Mouse (Mus musculus): ENCODE results near the gene Fndc3b. TPM values are rescaled to one million over a fixed set of nuclear protein-coding genes. Genes with fewer than 3 reads are reported as not detected.

Gene Fndc3b
- polyA plus RNA-seq, 1 experiment: 7.1 TPM

- Histone ChIP-seq H3K4me3 (ENCODE audit: insufficient read depth, low read length) (no peak overlapping the region), H3K4me1 (ENCODE audit: control insufficient read depth, insufficient read depth, low read length) (no peaks in the 10 kb centered on the region), H3K27ac (ENCODE audit: insufficient read depth, low read length) (no peak overlapping the region)
- TF ChIP-seq CTCF (IDR thresholded peaks at IDR 0.05; ENCODE audit: extremely low read depth, insufficient read depth, low read length): no peak
- no peak for TF ChIP-seq POLR2A (IDR thresholded peaks at IDR 0.05; ENCODE audit: extremely low read depth, insufficient read depth, low read length)
Observed at GRCm38 (mm10) chr3:27616421-27617236, 94.5 kb downstream of the Fndc3b start.

- Histone ChIP-seq H3K4me1 (ENCODE audit: control insufficient read depth, insufficient read depth, low read length) (no peaks in the 10 kb centered on the region), H3K4me3 (ENCODE audit: insufficient read depth, low read length) (no peak overlapping the region), H3K27ac (ENCODE audit: insufficient read depth, low read length) (no peak overlapping the region)
- TF ChIP-seq CTCF (IDR thresholded peaks at IDR 0.05; ENCODE audit: extremely low read depth, insufficient read depth, low read length) (no peak), POLR2A (IDR thresholded peaks at IDR 0.05; ENCODE audit: extremely low read depth, insufficient read depth, low read length) (no peak)
Observed at GRCm38 (mm10) chr3:27615479-27615878, 95.6 kb downstream of the Fndc3b start.

DNA sequence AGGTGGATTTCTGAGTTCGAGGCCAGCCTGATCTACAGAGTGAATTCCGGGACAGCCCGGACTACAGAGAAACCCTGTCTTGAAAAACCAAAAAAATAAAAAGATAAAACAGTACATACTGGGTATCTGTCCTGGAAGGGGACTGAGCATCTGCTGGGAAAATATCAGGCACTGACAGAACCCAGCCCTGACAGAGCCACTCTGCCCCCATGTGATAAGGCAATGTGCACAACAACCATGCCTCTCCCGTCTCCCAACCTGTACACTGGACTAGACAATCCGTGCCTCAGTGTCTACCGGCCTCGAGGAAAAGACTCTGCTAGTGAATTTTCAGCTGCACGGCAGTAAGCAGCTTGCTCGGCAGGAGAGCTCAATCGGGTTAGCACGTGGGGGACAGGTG is 97.3 kb downstream of the Fndc3b start:
- Histone ChIP-seq H3K27ac (ENCODE audit: insufficient read depth, low read length) (no peak overlapping the region), H3K4me3 (ENCODE audit: insufficient read depth, low read length) (no peak overlapping the region), H3K4me1 (ENCODE audit: control insufficient read depth, insufficient read depth, low read length) (no peaks in the 10 kb centered on the region)
- no peak for TF ChIP-seq CTCF (IDR thresholded peaks at IDR 0.05; ENCODE audit: extremely low read depth, insufficient read depth, low read length)
- TF ChIP-seq POLR2A (IDR thresholded peaks at IDR 0.05; ENCODE audit: extremely low read depth, insufficient read depth, low read length): no peak

DNA sequence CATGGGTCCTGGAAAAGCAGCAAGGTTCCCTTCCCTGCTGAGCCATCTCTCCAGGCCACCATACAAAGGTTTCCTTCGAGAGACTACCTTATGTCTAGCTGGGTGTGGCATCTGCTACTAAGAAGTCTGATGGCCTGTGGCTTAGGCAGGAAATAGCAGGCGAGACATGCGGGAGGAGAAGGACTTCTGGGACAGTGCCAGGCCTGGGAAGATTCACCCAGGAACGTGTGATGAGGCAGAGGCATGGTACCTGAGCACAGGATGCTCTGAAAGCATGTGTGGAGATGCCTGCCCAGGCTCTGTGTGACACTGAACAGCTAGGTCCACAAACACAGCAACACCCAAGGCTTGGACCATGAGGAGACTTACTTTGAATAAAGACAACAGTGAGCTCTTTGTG is 98.1 kb downstream of the Fndc3b start:
- H3K27ac ChIP-seq (ENCODE audit: insufficient read depth, low read length): no peak overlapping the region
- H3K4me1 ChIP-seq (ENCODE audit: control insufficient read depth, insufficient read depth, low read length): peaks cover 4% of the 10 kb centered on the region
- TF ChIP-seq POLR2A (IDR thresholded peaks at IDR 0.05; ENCODE audit: extremely low read depth, insufficient read depth, low read length): no peak
- no peak for TF ChIP-seq CTCF (IDR thresholded peaks at IDR 0.05; ENCODE audit: extremely low read depth, insufficient read depth, low read length)
- H3K4me3 ChIP-seq (ENCODE audit: insufficient read depth, low read length): no peak overlapping the region

GRCm38 (mm10) chr3:27611986-27612385 is 99.1 kb downstream of the Fndc3b start:
- Histone ChIP-seq H3K4me3 (ENCODE audit: insufficient read depth, low read length) (no peak overlapping the region), H3K4me1 (ENCODE audit: control insufficient read depth, insufficient read depth, low read length) (peaks cover 10% of the 10 kb centered on the region), H3K27ac (ENCODE audit: insufficient read depth, low read length) (no peak overlapping the region)
- TF ChIP-seq CTCF (IDR thresholded peaks at IDR 0.05; ENCODE audit: extremely low read depth, insufficient read depth, low read length) (no peak), POLR2A (IDR thresholded peaks at IDR 0.05; ENCODE audit: extremely low read depth, insufficient read depth, low read length) (no peak)

DNA sequence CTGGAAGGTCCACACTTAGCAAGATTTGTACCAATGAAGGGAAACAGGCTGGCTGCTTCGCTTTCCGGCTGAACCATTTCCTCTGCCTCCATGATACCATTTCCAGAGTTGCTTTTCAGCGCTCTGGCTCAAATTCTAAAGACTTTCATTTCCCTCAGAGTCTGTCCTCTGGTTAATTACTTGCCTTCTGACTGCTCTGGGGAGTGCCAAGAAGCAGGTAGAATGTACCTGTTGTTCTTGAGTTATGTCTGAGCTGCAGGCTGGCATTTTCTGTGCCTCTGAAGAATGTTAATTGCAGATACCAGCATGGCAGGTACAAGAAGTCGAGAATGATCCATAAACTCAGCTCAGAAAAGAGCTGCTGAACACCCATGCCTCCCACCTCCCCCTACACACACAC is 100.6 kb downstream of the Fndc3b start:
- no peak overlapping the region for H3K4me3 ChIP-seq (ENCODE audit: insufficient read depth, low read length)
- H3K4me1 ChIP-seq (ENCODE audit: control insufficient read depth, insufficient read depth, low read length): peaks cover 10% of the 10 kb centered on the region
- TF ChIP-seq POLR2A (IDR thresholded peaks at IDR 0.05; ENCODE audit: extremely low read depth, insufficient read depth, low read length) (no peak), CTCF (IDR thresholded peaks at IDR 0.05; ENCODE audit: extremely low read depth, insufficient read depth, low read length) (no peak)
- no peak overlapping the region for H3K27ac ChIP-seq (ENCODE audit: insufficient read depth, low read length)

DNA sequence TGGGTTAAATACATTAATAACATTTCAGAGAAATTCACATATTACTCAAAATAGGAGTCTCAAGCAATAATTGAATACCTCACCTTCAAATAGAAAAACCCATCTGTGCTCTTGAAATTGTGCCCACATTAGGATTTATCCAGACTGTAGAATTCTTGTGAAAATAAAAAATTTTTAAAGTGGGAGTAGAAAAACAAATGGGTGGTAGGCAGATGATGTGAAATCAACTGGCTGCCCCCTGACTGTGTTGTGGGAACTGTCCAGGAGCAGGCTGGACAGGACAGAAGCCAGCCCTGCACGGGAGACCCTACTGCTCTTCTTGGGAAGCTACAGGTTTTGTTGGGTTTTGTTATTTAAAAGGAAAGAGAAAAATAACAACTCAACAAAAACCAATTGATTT is 101.0 kb downstream of the Fndc3b start:
- Histone ChIP-seq H3K4me3 (ENCODE audit: insufficient read depth, low read length) (no peak overlapping the region), H3K4me1 (ENCODE audit: control insufficient read depth, insufficient read depth, low read length) (peaks cover 10% of the 10 kb centered on the region), H3K27ac (ENCODE audit: insufficient read depth, low read length) (no peak overlapping the region)
- TF ChIP-seq CTCF (IDR thresholded peaks at IDR 0.05; ENCODE audit: extremely low read depth, insufficient read depth, low read length) (no peak), POLR2A (IDR thresholded peaks at IDR 0.05; ENCODE audit: extremely low read depth, insufficient read depth, low read length) (no peak)

DNA sequence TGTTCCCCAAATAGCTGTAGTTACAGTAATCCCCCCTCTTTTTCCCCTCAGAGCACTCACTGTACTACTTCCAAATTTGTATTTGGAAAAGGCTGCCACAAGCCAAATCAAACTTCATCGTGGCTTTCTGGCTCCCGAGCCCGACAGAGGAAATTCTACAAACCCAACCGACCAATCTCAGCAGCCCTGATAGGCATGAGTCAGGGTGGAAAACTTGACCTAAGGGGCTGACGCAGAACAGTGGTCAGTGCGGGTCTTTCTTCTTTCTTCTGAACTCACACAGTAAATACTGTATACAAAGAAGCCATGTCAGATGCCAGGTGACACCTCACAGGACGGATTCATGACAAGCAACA is 103.3 kb downstream of the Fndc3b start:
- Histone ChIP-seq H3K27ac (ENCODE audit: insufficient read depth, low read length) (no peak overlapping the region), H3K4me3 (ENCODE audit: insufficient read depth, low read length) (no peak overlapping the region), H3K4me1 (ENCODE audit: control insufficient read depth, insufficient read depth, low read length) (peaks cover 10% of the 10 kb centered on the region)
- no peak for TF ChIP-seq CTCF (IDR thresholded peaks at IDR 0.05; ENCODE audit: extremely low read depth, insufficient read depth, low read length)
- no peak for TF ChIP-seq POLR2A (IDR thresholded peaks at IDR 0.05; ENCODE audit: extremely low read depth, insufficient read depth, low read length)

GRCm38 (mm10) chr3:27607081-27607795 is 103.9 kb downstream of the Fndc3b start:
- H3K27ac ChIP-seq (ENCODE audit: insufficient read depth, low read length): no peak overlapping the region
- H3K4me1 ChIP-seq (ENCODE audit: control insufficient read depth, insufficient read depth, low read length): peaks cover 10% of the 10 kb centered on the region
- TF ChIP-seq CTCF (IDR thresholded peaks at IDR 0.05; ENCODE audit: extremely low read depth, insufficient read depth, low read length) (no peak), POLR2A (IDR thresholded peaks at IDR 0.05; ENCODE audit: extremely low read depth, insufficient read depth, low read length) (no peak)
- H3K4me3 ChIP-seq (ENCODE audit: insufficient read depth, low read length): no peak overlapping the region

GRCm38 (mm10) chr3:27606626-27607025 is 104.5 kb downstream of the Fndc3b start:
- Histone ChIP-seq H3K4me1 (ENCODE audit: control insufficient read depth, insufficient read depth, low read length) (peaks cover 10% of the 10 kb centered on the region), H3K4me3 (ENCODE audit: insufficient read depth, low read length) (no peak overlapping the region), H3K27ac (ENCODE audit: insufficient read depth, low read length) (no peak overlapping the region)
- TF ChIP-seq CTCF (IDR thresholded peaks at IDR 0.05; ENCODE audit: extremely low read depth, insufficient read depth, low read length) (no peak), POLR2A (IDR thresholded peaks at IDR 0.05; ENCODE audit: extremely low read depth, insufficient read depth, low read length) (no peak)

Measured in cortical plate, adult 2 months (tissue).